ENCODE assay signal across 17 mouse cellular contexts in genomic region chr11:35469940-35470339, GRCm38 (mm10).
DNase-seq lines count a peak whose midpoint lies in the region; ATAC-seq and TF ChIP-seq lines count a peak whose summit lies in the region.
"Had no signal": no experiment of that assay in that cellular context is flagged by ENCODE, and none has a peak within 500 bp of the region (broad histone marks: within the 10 kb centered on the region; RNA-seq: fewer than 3 reads in every experiment).

No protein-coding gene starts in this region.

- H3K9ac ChIP-seq in liver, postnatal 0 days (replicated peaks) = no peak overlapping the region
- H3K9ac ChIP-seq in hindbrain, embryonic 16.5 days (ENCODE audit: low read depth, low read length) = no peak overlapping the region
- H3K9ac ChIP-seq: hindbrain, embryonic 15.5 days; liver, embryonic 13.5 days had no signal

- 0 out of 2 replicates have a peak, but pooled peaks cover 4% of the 10 kb centered on the region for H3K4me1 ChIP-seq in kidney, adult 2 months (ENCODE audit: control insufficient read depth, insufficient read depth, low read length)
- H3K4me1 ChIP-seq in liver, postnatal 0 days (ENCODE audit: insufficient read depth) = peaks cover 5% of the 10 kb centered on the region; the same call in 1 of the 2 replicates
- peaks cover 6% of the 10 kb centered on the region for H3K4me1 ChIP-seq in hindbrain, embryonic 16.5 days (ENCODE audit: control insufficient read depth, insufficient read depth, low read depth, low read length)
- H3K4me1 ChIP-seq: liver, embryonic 13.5 days had no signal

- 28% methylated on average over 4 of the region's 4 CpGs for WGBS in kidney, adult 2 months
- 62% methylated on average over 4 of the region's 4 CpGs for WGBS in liver, postnatal 0 days (ENCODE audit: insufficient replicate concordance)
- WGBS in hindbrain, embryonic 16.5 days = 88% methylated on average over 4 of the region's 4 CpGs

- no peak for TF ChIP-seq POLR2A in kidney, adult 2 months (IDR thresholded peaks at IDR 0.05; ENCODE audit: low read depth, low read length)

- peak overlapping the region; percentile 54; the same call in 1 of the 2 replicates for H3K27ac ChIP-seq in kidney, adult 2 months (ENCODE audit: insufficient read depth, low read depth, low read length)
- no peak overlapping the region for H3K27ac ChIP-seq in liver, postnatal 0 days (ENCODE audit: low read depth)
- no peak overlapping the region for H3K27ac ChIP-seq in hindbrain, embryonic 16.5 days (ENCODE audit: low read depth, low read length)
- H3K27ac ChIP-seq: heart, embryonic 10.5 days; hindbrain, embryonic 15.5 days; layer of hippocampus, adult 2 months; liver, embryonic 13.5 days had no signal

- no peak overlapping the region for H3K4me3 ChIP-seq in kidney, adult 2 months (ENCODE audit: insufficient read depth, low read depth, low read length)
- no peak overlapping the region for H3K4me3 ChIP-seq in liver, postnatal 0 days (ENCODE audit: low read depth, low read length)
- no peak overlapping the region for H3K4me3 ChIP-seq in hindbrain, embryonic 16.5 days (ENCODE audit: low read length)
- H3K4me3 ChIP-seq: heart, embryonic 10.5 days; hindbrain, embryonic 15.5 days; layer of hippocampus, adult 2 months; liver, embryonic 13.5 days had no signal

- DNase-seq in kidney, adult 2 months = peak; percentile 87
- no peak for DNase-seq in kidney, postnatal 4 days
- DNase-seq in kidney, adult 8-10 months = peak; percentile 17 to 73
- DNase-seq in kidney, postnatal 36 days = peak; percentile 17 to 76
- DNase-seq in liver, postnatal 0 days = no peak
- DNase-seq in heart, postnatal 14 days = no peak
- DNase-seq: adrenal gland, postnatal 25 days; cerebellum, adult 18-20 months; gastrocnemius, postnatal 36 days; heart, postnatal 10 days; liver, embryonic 13.5 days; right cerebral cortex, adult 18-20 months had no signal

- TF ChIP-seq CTCF in kidney, adult 2 months (conservative IDR thresholded peaks at IDR 0.05; ENCODE audit: insufficient read depth, insufficient read length, low read depth, low read length) = no peak
- no peak for TF ChIP-seq CTCF in liver, postnatal 0 days (IDR thresholded peaks at IDR 0.05; ENCODE audit: low read depth)

- H3K9me3 ChIP-seq in liver, postnatal 0 days (ENCODE audit: low read length) = no peaks in the 10 kb centered on the region
- no peaks in the 10 kb centered on the region for H3K9me3 ChIP-seq in hindbrain, embryonic 16.5 days (ENCODE audit: control insufficient read depth, low read length)
- H3K9me3 ChIP-seq: heart, embryonic 10.5 days; hindbrain, embryonic 15.5 days; liver, embryonic 13.5 days had no signal

- intact Hi-C loops in heart, postnatal 14 days (cut with DNase I) = no loop called here

- peak overlapping the region; percentile 32; the same call in 1 of the 2 replicates for H3K4me2 ChIP-seq in liver, postnatal 0 days (ENCODE audit: low read depth, low read length)
- H3K4me2 ChIP-seq in hindbrain, embryonic 16.5 days (ENCODE audit: low read length) = no peak overlapping the region
- H3K4me2 ChIP-seq: hindbrain, embryonic 15.5 days; liver, embryonic 13.5 days had no signal

- H3K36me3 ChIP-seq in kidney, adult 2 months (ENCODE audit: control insufficient read depth, insufficient read depth, low read length) = no peaks in the 10 kb centered on the region
- no peaks in the 10 kb centered on the region for H3K36me3 ChIP-seq in liver, postnatal 0 days (replicated peaks; ENCODE audit: insufficient read depth, low read length)
- H3K36me3 ChIP-seq in hindbrain, embryonic 16.5 days (ENCODE audit: control insufficient read depth, insufficient read depth, low read length) = no peaks in the 10 kb centered on the region
- H3K36me3 ChIP-seq: heart, embryonic 10.5 days; hindbrain, embryonic 15.5 days; liver, embryonic 13.5 days had no signal

- peak; percentile 68; the same call in 1 of the 2 replicates for ATAC-seq in liver, postnatal 0 days
- no peak for ATAC-seq in hindbrain, embryonic 16.5 days
- ATAC-seq: midbrain, embryonic 16.5 days had no signal

- no peak for TF ChIP-seq EP300 in liver, postnatal 0 days (IDR thresholded peaks at IDR 0.05; ENCODE audit: low read depth)

- H3K27me3 ChIP-seq in kidney, adult 2 months (replicated peaks; ENCODE audit: control insufficient read depth, insufficient read depth, low read length) = no peaks in the 10 kb centered on the region
- H3K27me3 ChIP-seq in liver, postnatal 0 days (ENCODE audit: insufficient read depth, low read length) = no peaks in the 10 kb centered on the region
- H3K27me3 ChIP-seq in hindbrain, embryonic 16.5 days (replicated peaks; ENCODE audit: control insufficient read depth, insufficient read depth, low read length) = no peaks in the 10 kb centered on the region
- H3K27me3 ChIP-seq: hindbrain, embryonic 15.5 days; liver, embryonic 13.5 days had no signal

Comparison
In these comparisons a context has a peak if more than half of its experiments do, and no peak if none do; other contexts are left out.
1. DNase-seq: peak in kidney, adult 2 months (single experiment), kidney, adult 8-10 months (2 of 2) and kidney, postnatal 36 days (2 of 2); none in kidney, postnatal 4 days (0 of 2), liver, postnatal 0 days (single experiment) and heart, postnatal 14 days (0 of 2).